Mouse (Mus musculus) adipose tissue, adult 10 weeks (tissue): ENCODE data around the gene Alg5. TPM values are rescaled to one million over a fixed set of nuclear protein-coding genes. Genes with fewer than 3 reads are reported as not detected.

Experiments
- polyA plus RNA-seq: library from polyadenylated mRNA; stranded (reverse); fragments of 350-450 nt; fragmentation: Illumina TruSeq; extraction: RNeasy Lipid Tissue Mini Kit (QIAGEN cat#74804); gene quantifications from one replicate; pipeline ENCODE4 v1.2.3, GENCODE M21; 2014; ENCODE audit warnings: low read depth, low replicate concordance

Alg5 gene
- polyA plus RNA-seq: 39.5 TPM

GRCm38 (mm10) chr3:54735247-54736046 lies at the start of gene Alg5, which contains the start of gene Exosc8:
Alg5 (plus strand) TSS chr3:54735539.
Exosc8 (minus strand) TSS chr3:54735393.

GRCm38 (mm10) chr3:54692202-54693055 lies 42.9 kb upstream of the Alg5 start, which contains the start of gene Supt20:
Supt20 (plus strand) TSS chr3:54692807.

DNA sequence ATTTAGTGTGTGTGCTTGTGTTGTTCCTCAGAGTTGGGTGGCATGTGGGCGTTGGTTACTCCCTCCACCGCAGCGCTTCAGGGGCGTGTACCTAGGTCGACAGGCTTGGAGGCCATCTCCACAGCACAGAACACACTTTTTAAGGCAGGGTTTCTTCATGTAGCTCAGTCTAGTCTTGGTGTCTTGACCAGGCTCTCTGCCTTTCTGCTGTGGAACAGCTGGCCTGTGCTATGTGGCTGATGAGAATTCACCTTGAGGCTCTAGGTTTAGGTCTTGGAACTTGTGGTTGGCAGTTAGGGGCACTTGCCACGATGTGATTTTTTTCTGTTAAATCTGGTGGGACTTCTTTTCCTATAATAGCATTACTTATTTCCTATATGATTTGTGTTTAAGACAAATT lies 21.1 kb upstream of the Alg5 start, which contains the start of gene Gm21958:
Gene Gm21958 (minus strand): TSS at position 101 of the 400 bp plus-strand sequence.

GRCm38 (mm10) chr3:54755145-54756041 lies 20.1 kb downstream of the Alg5 start, which contains the start of gene Smad9:
Smad9 (plus strand) TSS chr3:54755582.

Other genes with a start within 250 kb of the Alg5 start
- 61.5 TPM for gene Supt20, start 42.7 kb upstream of the Alg5 start, polyA plus RNA-seq
- not detected for gene Gm21958, start 21.2 kb upstream of the Alg5 start, polyA plus RNA-seq
- gene Exosc8, start 146 bp upstream of the Alg5 start, polyA plus RNA-seq: 24.2 TPM
- 0.72 TPM for gene Smad9, start 20.0 kb downstream of the Alg5 start, polyA plus RNA-seq
- 22.5 TPM for gene Rfxap, start 72.3 kb downstream of the Alg5 start, polyA plus RNA-seq
- gene Sertm1, start 180.3 kb downstream of the Alg5 start, polyA plus RNA-seq: not detected